Mouse (Mus musculus) stomach, embryonic 16.5 days (tissue): ENCODE data around the gene Parvg. TPM values are rescaled to one million over a fixed set of nuclear protein-coding genes. Genes with fewer than 3 reads are reported as not detected.

Experiments used
- ATAC-seq: fragments of 200-750 bp; cut with Nextera tagmentation; 2 replicates; pipeline ENCODE4 v1.8.0; 2017; ENCODE audit warnings: moderate number of reproducible peaks, moderate TSS enrichment; ENCODE audit not compliant: insufficient read depth, low FRiP score
- H3K27ac ChIP-seq: fragments of 300-500 bp; sonication (generic); 2 replicates; pipeline ENCODE4 v1.5.1; 2014; ENCODE audit warnings: low read length
- H3K27me3 ChIP-seq: fragments of 300-500 bp; sonication (generic); 2 replicates; pipeline ENCODE4 v1.6.1; 2014; ENCODE audit warnings: low read length, control low read depth, mixed read lengths; ENCODE audit not compliant: control insufficient read depth, insufficient read depth
- H3K36me3 ChIP-seq: fragments of 300-500 bp; sonication (generic); 2 replicates; pipeline ENCODE4 v1.6.1; 2014; ENCODE audit warnings: low read length; ENCODE audit not compliant: control insufficient read depth, insufficient read depth
- H3K4me1 ChIP-seq: fragments of 300-500 bp; sonication (generic); 2 replicates; pipeline ENCODE4 v1.6.1; 2014; ENCODE audit warnings: low read length, control low read depth, mixed read lengths; ENCODE audit not compliant: control insufficient read depth, insufficient read depth
- H3K4me2 ChIP-seq: fragments of 300-500 bp; sonication (generic); 2 replicates; pipeline ENCODE4 v1.6.1; 2014; ENCODE audit warnings: low read depth, low read length, mixed read lengths
- H3K4me3 ChIP-seq: fragments of 300-500 bp; sonication (generic); replicated peaks from 2 replicates; pipeline ENCODE4 v1.5.1; 2014; ENCODE audit warnings: mild to moderate bottlenecking, low read length
- H3K9ac ChIP-seq: fragments of 300-500 bp; sonication (generic); 2 replicates; pipeline ENCODE4 v1.6.1; 2014; ENCODE audit warnings: low read length
- H3K9me3 ChIP-seq: fragments of 300-500 bp; sonication (generic); replicated peaks from 2 replicates; pipeline ENCODE4 v1.6.1; 2016; ENCODE audit warnings: low read length, control low read depth; ENCODE audit not compliant: control insufficient read depth
- WGBS: fragments of 180-500 bp; shearing (Covaris S2); extraction: QIAGEN DNeasy Blood & Tissue Kit; methylation state at CpG from one replicate; pipeline ENCODE4 v1.1.7; 2014; 5-methylcytosine and 5-hydroxymethylcytosine counted together
- polyA plus RNA-seq: library from polyadenylated mRNA; unstranded; fragments of >200 nt; fragmentation: Nextera tagmentation; extraction: Ambion mirVana; gene quantifications from 2 replicates; pipeline ENCODE4 v1.2.1, GENCODE M21; 2015

Parvg gene
- polyA plus RNA-seq, 1 experiment from 2014 or later, result 3.7 TPM

DNA sequence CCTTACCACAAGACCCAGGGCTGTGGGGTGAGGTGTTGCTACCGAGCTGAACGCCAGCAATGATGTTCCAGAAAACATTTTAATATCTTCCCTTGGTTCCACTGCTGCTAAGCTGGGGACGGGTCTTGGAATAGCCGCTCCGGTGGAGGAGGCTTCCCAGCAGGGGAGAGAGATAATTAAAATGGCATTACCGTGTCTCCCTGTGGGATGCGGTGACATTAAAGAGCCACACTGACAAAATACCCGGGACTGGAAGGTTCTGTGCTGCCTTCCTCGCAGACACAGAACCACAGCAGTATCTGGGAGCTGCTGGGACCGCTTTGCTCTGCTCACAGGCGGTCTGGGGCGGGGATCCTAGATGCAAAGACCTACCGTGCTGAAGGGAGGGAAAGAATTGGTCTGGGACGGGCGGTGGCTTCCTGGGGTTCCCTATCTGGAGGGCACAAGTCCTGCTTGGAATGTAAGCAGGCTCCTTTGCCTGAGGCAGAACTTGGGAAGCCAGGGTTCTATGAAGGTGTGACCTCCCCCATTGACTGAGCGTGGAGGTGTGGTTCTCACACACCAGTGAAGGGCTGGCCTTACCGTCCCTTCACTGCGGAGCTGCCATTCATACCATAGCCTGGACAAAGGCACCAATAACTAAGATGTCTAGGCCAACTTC, 9.3 kb upstream of the Parvg start:
- H3K27me3 ChIP-seq, result no peaks in the 10 kb centered on the region; the same call in 1 of the 2 replicates
- no peaks in the 10 kb centered on the region for H3K36me3 ChIP-seq
- H3K9me3 ChIP-seq, result no peaks in the 10 kb centered on the region
- no peak overlapping the region for H3K4me2 ChIP-seq
- no peak overlapping the region for H3K4me3 ChIP-seq
- no peak overlapping the region for H3K9ac ChIP-seq
- H3K4me1 ChIP-seq, result peaks cover 31% of the 10 kb centered on the region
- WGBS, result 44% methylated on average over 18 of the region's 18 CpGs
- ATAC-seq, result no peak
- no peak overlapping the region for H3K27ac ChIP-seq

DNA sequence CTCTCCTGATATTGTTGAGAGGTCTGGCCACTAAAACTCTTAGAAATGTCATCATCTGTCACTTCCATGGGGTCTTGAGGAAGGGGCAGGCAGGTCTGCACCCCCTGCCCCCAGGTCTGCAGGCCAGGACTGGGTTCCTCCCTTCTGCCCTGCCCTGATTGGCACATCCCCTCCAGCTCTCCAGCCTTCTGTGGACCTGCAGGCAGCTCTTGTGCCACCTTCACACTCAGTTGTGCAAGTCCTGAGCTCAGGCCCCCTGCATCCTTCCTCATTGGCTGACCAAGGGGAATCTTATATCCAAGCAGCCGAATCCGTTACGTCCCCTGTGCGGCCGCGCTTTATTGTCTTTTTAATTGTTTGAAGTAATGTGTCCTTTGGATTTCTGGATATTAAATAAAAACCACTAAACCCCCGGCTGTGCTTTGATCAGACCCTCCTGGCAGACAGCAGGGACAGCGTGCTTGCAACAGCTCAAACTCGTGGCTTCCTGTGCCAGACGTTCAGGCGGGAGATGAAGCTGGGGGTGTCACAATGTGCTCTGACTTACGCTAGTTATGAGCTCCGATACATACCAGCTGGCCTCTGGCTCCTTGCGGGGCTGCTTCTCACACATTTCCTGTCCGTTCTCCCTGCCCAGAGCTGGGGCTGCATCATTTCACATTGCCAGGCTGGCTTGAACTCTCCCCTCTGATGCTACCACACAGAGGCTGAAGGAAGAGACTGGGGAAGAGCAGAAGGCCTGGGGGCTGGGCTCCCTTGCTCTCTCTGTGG, 8.4 kb upstream of the Parvg start:
- 35% methylated on average over 15 of the region's 15 CpGs for WGBS
- peak; percentile 30; the same call in 1 of the 2 replicates for ATAC-seq
- Histone ChIP-seq H3K4me3 (no peak overlapping the region), H3K4me2 (no peak overlapping the region), H3K4me1 (peaks cover 29% of the 10 kb centered on the region), H3K36me3 (no peaks in the 10 kb centered on the region), H3K27me3 (no peaks in the 10 kb centered on the region; the same call in 1 of the 2 replicates), H3K27ac (peak overlapping the region; percentile 4; the same call in 1 of the 2 replicates), H3K9ac (no peak overlapping the region), H3K9me3 (no peaks in the 10 kb centered on the region)

DNA sequence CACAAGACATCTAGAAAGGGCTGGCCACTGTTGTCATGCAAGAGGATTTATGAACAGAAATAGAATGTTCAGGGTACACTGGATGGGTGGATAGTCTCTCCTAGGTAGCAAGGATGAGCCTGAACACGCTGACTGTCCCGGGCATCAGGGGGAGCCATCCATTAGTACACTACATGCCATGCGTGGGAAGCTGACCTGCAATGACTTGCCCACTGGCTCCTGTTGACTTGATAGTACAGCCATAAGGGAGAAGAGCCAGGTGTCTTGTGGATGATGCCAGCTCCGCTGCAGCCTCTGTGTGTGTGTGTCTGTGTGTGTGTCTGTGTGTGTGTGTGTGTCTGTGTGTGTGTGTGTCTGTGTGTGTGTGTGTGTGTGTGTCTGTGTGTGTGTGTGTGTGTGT, 4.4 kb upstream of the Parvg start:
- no peak overlapping the region for H3K4me2 ChIP-seq
- no peaks in the 10 kb centered on the region for H3K27me3 ChIP-seq
- 77% methylated on average over 4 of the region's 4 CpGs for WGBS
- no peak overlapping the region for H3K9ac ChIP-seq
- no peak for ATAC-seq
- no peaks in the 10 kb centered on the region for H3K9me3 ChIP-seq
- H3K4me3 ChIP-seq, result no peak overlapping the region
- 0 out of 2 replicates have a peak, but pooled peaks cover 6% of the 10 kb centered on the region for H3K4me1 ChIP-seq
- no peaks in the 10 kb centered on the region for H3K36me3 ChIP-seq
- no peak overlapping the region for H3K27ac ChIP-seq

DNA sequence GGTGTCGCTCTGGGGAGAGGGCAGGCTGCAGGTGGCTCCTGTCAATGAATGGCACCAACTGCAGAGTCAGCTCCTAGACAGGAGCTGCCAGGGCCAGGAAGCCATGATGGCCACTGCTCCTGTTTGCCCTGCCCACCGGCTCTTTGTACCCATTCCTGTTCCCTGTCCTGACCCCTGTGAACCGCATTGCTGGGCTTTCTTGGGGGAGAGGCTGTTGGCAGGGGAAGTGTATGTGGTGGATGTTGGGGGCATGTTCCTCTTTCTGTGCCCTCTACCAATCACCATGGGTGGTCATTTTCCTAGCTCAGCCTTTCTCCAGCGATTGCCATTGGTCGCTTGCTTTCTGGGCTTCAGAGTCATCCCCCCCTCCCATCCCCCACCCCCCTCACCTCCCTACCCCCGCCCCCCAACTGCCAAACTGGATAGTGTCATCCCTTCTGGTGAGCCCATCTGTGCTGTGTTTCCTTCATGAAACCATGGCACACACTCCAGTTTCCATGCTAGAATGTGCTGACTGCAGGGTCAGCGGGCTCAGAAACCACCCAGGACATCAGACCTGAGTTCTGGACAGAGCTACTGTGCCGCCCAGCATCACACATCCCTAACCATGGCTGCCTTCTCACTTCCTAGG, 2.2 kb upstream of the Parvg start:
- Histone ChIP-seq H3K9me3 (no peaks in the 10 kb centered on the region), H3K27ac (no peak overlapping the region), H3K4me3 (no peak overlapping the region), H3K9ac (no peak overlapping the region), H3K36me3 (no peaks in the 10 kb centered on the region), H3K4me1 (peaks cover 3% of the 10 kb centered on the region; the same call in 1 of the 2 replicates), H3K27me3 (no peaks in the 10 kb centered on the region), H3K4me2 (no peak overlapping the region)
- ATAC-seq, result no peak
- WGBS, result 76% methylated on average over 8 of the region's 8 CpGs

GRCm38 (mm10) chr15:84324870-84325553, 1.2 kb downstream of the Parvg start:
- no peak overlapping the region for H3K27ac ChIP-seq
- no peak overlapping the region for H3K4me3 ChIP-seq
- H3K36me3 ChIP-seq, result no peaks in the 10 kb centered on the region
- peaks cover 3% of the 10 kb centered on the region; the same call in 1 of the 2 replicates for H3K4me1 ChIP-seq
- no peak for ATAC-seq
- H3K27me3 ChIP-seq, result no peaks in the 10 kb centered on the region
- H3K9ac ChIP-seq, result no peak overlapping the region
- H3K4me2 ChIP-seq, result no peak overlapping the region
- no peaks in the 10 kb centered on the region for H3K9me3 ChIP-seq
- 59% methylated on average over 8 of the region's 8 CpGs for WGBS

- Histone ChIP-seq H3K9ac (no peak overlapping the region), H3K4me1 (peaks cover 3% of the 10 kb centered on the region; the same call in 1 of the 2 replicates), H3K27me3 (no peaks in the 10 kb centered on the region), H3K4me3 (no peak overlapping the region), H3K36me3 (no peaks in the 10 kb centered on the region), H3K4me2 (no peak overlapping the region), H3K27ac (no peak overlapping the region), H3K9me3 (no peaks in the 10 kb centered on the region)
- no peak; the same call in 1 of the 2 replicates for ATAC-seq
- 55% methylated on average over 12 of the region's 12 CpGs for WGBS
Measured at GRCm38 (mm10) chr15:84325736-84326135, 1.9 kb downstream of the Parvg start.

- Histone ChIP-seq H3K4me2 (no peak overlapping the region), H3K9me3 (no peaks in the 10 kb centered on the region), H3K36me3 (no peaks in the 10 kb centered on the region), H3K9ac (no peak overlapping the region), H3K27ac (no peak overlapping the region), H3K4me1 (peaks cover 3% of the 10 kb centered on the region; the same call in 1 of the 2 replicates), H3K4me3 (no peak overlapping the region), H3K27me3 (no peaks in the 10 kb centered on the region)
- ATAC-seq, result no peak
- WGBS, result 65% methylated on average over 10 of the region's 10 CpGs
Measured at GRCm38 (mm10) chr15:84328870-84329269, 5.0 kb downstream of the Parvg start.

GRCm38 (mm10) chr15:84329940-84330339, 6.1 kb downstream of the Parvg start:
- Histone ChIP-seq H3K4me2 (no peak overlapping the region), H3K9me3 (no peaks in the 10 kb centered on the region), H3K9ac (no peak overlapping the region), H3K4me3 (no peak overlapping the region), H3K4me1 (peaks cover 3% of the 10 kb centered on the region; the same call in 1 of the 2 replicates), H3K27ac (no peak overlapping the region), H3K36me3 (no peaks in the 10 kb centered on the region), H3K27me3 (no peaks in the 10 kb centered on the region)
- 88% methylated on average over 8 of the region's 8 CpGs for WGBS
- no peak for ATAC-seq
